Mouse (Mus musculus) hindbrain, postnatal 0 days (tissue): ENCODE measurements around the gene Ccdc151. TPM values are rescaled to one million over a fixed set of nuclear protein-coding genes. Genes with fewer than 3 reads are reported as not detected.

ENCODE experiments used
- ATAC-seq: fragments of 200-750 bp; cut with Nextera tagmentation; 2 replicates; pipeline ENCODE4 v1.8.0; 2017; ENCODE audit warnings: mild to moderate bottlenecking, moderate TSS enrichment, moderate library complexity
- DNase-seq: peaks from one replicate; pipeline ENCODE4 v3.0.0-alpha.2; 2015; ENCODE audit warnings: low spot score
- H3K27ac ChIP-seq: fragments of 300-500 bp; sonication (generic); 2 replicates; pipeline ENCODE4 v1.5.1; 2014; ENCODE audit warnings: mild to moderate bottlenecking
- H3K27me3 ChIP-seq: fragments of 300-500 bp; sonication (generic); 2 replicates; pipeline ENCODE4 v1.6.1; 2014; ENCODE audit warnings: low read length, mixed read lengths; ENCODE audit not compliant: insufficient read depth
- H3K36me3 ChIP-seq: fragments of 300-500 bp; sonication (generic); 2 replicates; pipeline ENCODE4 v1.6.1; 2014; ENCODE audit warnings: low read length, mixed read lengths; ENCODE audit not compliant: insufficient read depth
- H3K4me1 ChIP-seq: fragments of 300-500 bp; sonication (generic); 2 replicates; pipeline ENCODE4 v1.6.1; 2014; ENCODE audit warnings: antibody characterized with exemption, low read length, mixed read lengths; ENCODE audit not compliant: insufficient read depth
- H3K4me2 ChIP-seq: fragments of 300-500 bp; sonication (generic); 2 replicates; pipeline ENCODE4 v1.6.1; 2014; ENCODE audit warnings: low read depth, mild to moderate bottlenecking, low read length, moderate library complexity, mixed read lengths
- H3K4me3 ChIP-seq: fragments of 300-500 bp; sonication (generic); 2 replicates; pipeline ENCODE4 v1.5.1; 2014; ENCODE audit warnings: low read length
- H3K9ac ChIP-seq: fragments of 300-500 bp; sonication (generic); replicated peaks from 2 replicates; pipeline ENCODE4 v1.6.1; 2014; ENCODE audit warnings: mild to moderate bottlenecking, low read length, moderate library complexity, mixed read lengths
- H3K9me3 ChIP-seq: fragments of 300-500 bp; sonication (generic); 2 replicates; pipeline ENCODE4 v1.6.1; 2016; ENCODE audit warnings: low read length, mixed read lengths
- CTCF ChIP-seq: IDR thresholded peaks from 2 replicates; pipeline ENCODE4 v1.5.1; 2016; ENCODE audit warnings: antibody characterized with exemption, control low read depth, low read depth
- WGBS: fragments of 180-500 bp; shearing (Covaris S2); extraction: QIAGEN DNeasy Blood & Tissue Kit; methylation state at CpG from one replicate; pipeline ENCODE4 v1.1.7; 2014; 5-methylcytosine and 5-hydroxymethylcytosine counted together
- polyA plus RNA-seq: library from polyadenylated mRNA; unstranded; fragments of >200 nt; fragmentation: Nextera tagmentation; extraction: Ambion mirVana; gene quantifications from 2 replicates; pipeline ENCODE4 v1.2.1, GENCODE M21; 2015
- total RNA-seq: library from RNA; depleted of rRNA; stranded (reverse); fragments of >200 nt; gene quantifications from 2 replicates; pipeline ENCODE4 v1.2.3, GENCODE M21; 2014; rRNA removed

Ccdc151 gene
- total RNA-seq (3.3 and 6.0 TPM in 2 replicates), polyA plus RNA-seq (4.2 and 4.6 TPM in 2 replicates)

- Histone ChIP-seq H3K27me3 (no peaks in the 10 kb centered on the region), H3K36me3 (peaks cover 26% of the 10 kb centered on the region), H3K4me1 (peaks cover 11% of the 10 kb centered on the region), H3K9ac (peak within 1 kb of the TSS; percentile 79), H3K4me2 (peak within 1 kb of the TSS; percentile 89), H3K4me3 (peak within 1 kb of the TSS; percentile 71), H3K27ac (peak within 1 kb of the TSS; percentile 83), H3K9me3 (no peaks in the 10 kb centered on the region)
- DNase-seq (peak; percentile 100), ATAC-seq (peak; percentile 99)
- no peak; the same call in 1 of the 2 replicates for TF ChIP-seq CTCF
- WGBS, result 5% methylated on average over 57 of the region's 57 CpGs
Measured at GRCm38 (mm10) chr9:22002194-22003162, at the start of gene Ccdc151, which contains the start of gene Prkcsh. Gene Ccdc151 (minus strand): TSS chr9:22002634. Gene Prkcsh (plus strand): TSS chr9:22002806.

- ATAC-seq, result peak; percentile 73
- H3K4me2 ChIP-seq, result peak within 1 kb of the TSS; percentile 72
- peak within 1 kb of the TSS; percentile 96 for H3K27ac ChIP-seq
- peak; percentile 94 for DNase-seq
- H3K36me3 ChIP-seq, result no peaks in the 10 kb centered on the region; the same call in 1 of the 2 replicates
- no peak; the same call in 1 of the 2 replicates for TF ChIP-seq CTCF
- H3K4me1 ChIP-seq, result peaks cover 23% of the 10 kb centered on the region; the same call in 1 of the 2 replicates
- H3K27me3 ChIP-seq, result no peaks in the 10 kb centered on the region
- under 1% methylated on average over 21 of the region's 28 CpGs for WGBS
- peak within 1 kb of the TSS; percentile 86 for H3K9ac ChIP-seq
- no peaks in the 10 kb centered on the region for H3K9me3 ChIP-seq
- H3K4me3 ChIP-seq, result peak within 1 kb of the TSS; percentile 92
Measured at GRCm38 (mm10) chr9:22051958-22052254, 49.5 kb upstream of the Ccdc151 start, which contains the start of gene Elavl3. Gene Elavl3 (minus strand): TSS chr9:22052023.

DNA sequence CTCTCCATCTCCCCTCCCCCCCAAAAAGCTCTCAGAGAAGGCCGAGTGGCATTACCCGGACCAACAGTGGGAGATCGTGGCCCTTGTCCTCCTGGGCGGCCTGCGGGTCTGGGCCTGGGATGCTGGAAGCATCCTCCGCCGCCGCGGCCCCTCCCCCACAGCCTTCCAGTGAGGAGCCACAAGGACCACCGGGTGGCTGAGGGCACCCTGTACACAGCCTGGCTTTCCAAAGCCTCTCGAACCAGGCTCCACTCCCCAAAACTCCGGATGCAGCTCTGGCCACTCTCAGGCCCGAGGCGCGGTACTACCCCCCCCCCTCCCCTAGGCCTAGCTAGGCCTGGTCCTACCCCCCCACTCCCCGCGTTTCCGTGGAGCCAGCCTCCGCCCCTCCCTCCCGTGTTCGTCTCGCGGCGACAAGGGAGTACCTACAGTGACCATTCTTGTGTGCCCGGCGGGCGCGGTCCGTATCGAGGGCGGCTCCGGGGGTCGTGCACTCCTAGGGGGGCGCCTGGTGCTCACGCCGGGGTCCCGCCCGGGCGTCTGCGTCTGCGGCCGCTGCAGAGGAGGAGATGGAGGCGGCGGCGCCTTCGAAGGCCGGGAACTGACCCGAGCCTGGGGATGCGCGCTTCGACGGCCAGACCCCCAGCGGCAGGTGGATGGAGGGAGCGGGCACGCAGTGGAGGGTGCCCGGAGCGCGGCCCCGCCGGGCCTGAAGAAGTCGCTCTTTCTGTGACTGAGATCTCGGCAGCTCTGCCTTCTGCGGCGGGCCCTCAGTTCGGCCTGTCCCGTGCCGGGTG, 48.9 kb upstream of the Ccdc151 start:
- DNase-seq, result peak; percentile 58
- Histone ChIP-seq H3K27me3 (no peaks in the 10 kb centered on the region), H3K4me1 (peaks cover 23% of the 10 kb centered on the region; the same call in 1 of the 2 replicates), H3K9me3 (no peaks in the 10 kb centered on the region), H3K27ac (peak overlapping the region; percentile 96), H3K9ac (peak overlapping the region; percentile 86), H3K36me3 (no peaks in the 10 kb centered on the region), H3K4me3 (peak overlapping the region; percentile 92), H3K4me2 (peak overlapping the region; percentile 72)
- TF ChIP-seq CTCF, result no peak
- under 1% methylated on average over 53 of the region's 67 CpGs for WGBS
- peak; percentile 33 for ATAC-seq

DNA sequence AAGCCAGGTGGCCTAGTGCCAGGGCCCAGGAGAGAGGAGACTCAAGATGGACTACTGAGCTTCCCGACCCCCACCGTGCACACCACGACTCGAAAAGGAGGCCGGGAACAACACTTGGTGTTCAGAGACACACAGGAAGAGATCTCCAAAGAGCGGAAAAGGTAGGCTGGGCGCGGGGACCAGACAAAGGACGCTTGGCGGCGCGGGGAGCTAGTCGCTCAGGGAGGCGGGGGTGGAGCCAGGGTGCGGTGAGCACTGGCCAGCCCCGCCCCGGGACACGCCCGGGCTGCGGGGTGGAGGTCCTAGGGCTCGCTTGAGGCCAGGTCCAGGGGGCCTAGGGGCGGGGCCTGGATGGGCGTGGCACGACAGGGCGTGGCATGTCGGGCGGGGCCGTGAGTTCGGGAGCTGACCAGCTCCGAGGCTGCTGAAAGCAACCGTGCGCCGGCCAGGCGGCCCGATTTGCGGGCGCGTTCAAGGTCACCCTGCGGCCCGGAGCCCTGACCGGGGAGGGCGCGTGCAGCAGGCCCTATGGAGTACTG, 48.0 kb upstream of the Ccdc151 start:
- Histone ChIP-seq H3K36me3 (no peaks in the 10 kb centered on the region), H3K4me1 (peaks cover 23% of the 10 kb centered on the region; the same call in 1 of the 2 replicates), H3K27me3 (no peaks in the 10 kb centered on the region), H3K9ac (peak overlapping the region; percentile 86), H3K4me2 (peak overlapping the region; percentile 72), H3K4me3 (peak overlapping the region; percentile 92), H3K27ac (peak overlapping the region; percentile 96), H3K9me3 (no peaks in the 10 kb centered on the region)
- DNase-seq (peak; percentile 73), ATAC-seq (peak; percentile 11; the same call in 1 of the 2 replicates)
- no peak for TF ChIP-seq CTCF
- under 1% methylated on average over 27 of the region's 43 CpGs for WGBS

DNA sequence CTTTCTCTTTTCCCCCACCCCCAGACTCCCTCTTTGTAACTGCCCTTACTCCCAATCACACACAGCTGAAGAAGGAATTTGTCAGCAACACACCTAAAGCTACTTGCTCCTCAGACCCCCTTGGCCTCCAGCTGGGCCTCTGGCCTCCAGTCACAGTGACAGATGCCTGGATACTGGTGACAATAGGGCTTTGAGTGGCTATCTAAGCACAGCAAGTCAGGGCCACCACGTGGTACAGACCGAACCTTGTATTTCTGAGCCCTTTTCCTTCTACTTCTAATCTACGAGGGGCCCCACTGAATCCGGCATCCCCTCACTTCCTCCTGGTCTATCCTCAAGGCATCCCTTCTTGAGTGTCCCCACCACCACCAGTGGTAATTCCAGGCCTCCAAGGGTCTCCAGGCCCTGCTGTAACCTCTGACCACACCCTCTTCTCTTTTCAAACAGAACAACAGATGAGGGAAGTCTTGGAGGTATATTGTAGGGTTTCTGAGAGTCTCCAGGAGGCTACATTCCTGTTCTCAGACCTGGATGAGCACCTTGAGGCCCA, 47.4 kb upstream of the Ccdc151 start:
- H3K4me2 ChIP-seq, result peak overlapping the region; percentile 72
- DNase-seq, result peak; percentile 58
- peaks cover 23% of the 10 kb centered on the region; the same call in 1 of the 2 replicates for H3K4me1 ChIP-seq
- H3K27ac ChIP-seq, result peak overlapping the region; percentile 96
- ATAC-seq, result peak; percentile 7; the same call in 1 of the 2 replicates
- H3K27me3 ChIP-seq, result no peaks in the 10 kb centered on the region
- H3K9me3 ChIP-seq, result no peaks in the 10 kb centered on the region
- H3K36me3 ChIP-seq, result no peaks in the 10 kb centered on the region
- peak overlapping the region; percentile 92 for H3K4me3 ChIP-seq
- peak overlapping the region; percentile 86 for H3K9ac ChIP-seq
- TF ChIP-seq CTCF, result no peak
- WGBS, result 11% methylated on average over 4 of the region's 4 CpGs

DNA sequence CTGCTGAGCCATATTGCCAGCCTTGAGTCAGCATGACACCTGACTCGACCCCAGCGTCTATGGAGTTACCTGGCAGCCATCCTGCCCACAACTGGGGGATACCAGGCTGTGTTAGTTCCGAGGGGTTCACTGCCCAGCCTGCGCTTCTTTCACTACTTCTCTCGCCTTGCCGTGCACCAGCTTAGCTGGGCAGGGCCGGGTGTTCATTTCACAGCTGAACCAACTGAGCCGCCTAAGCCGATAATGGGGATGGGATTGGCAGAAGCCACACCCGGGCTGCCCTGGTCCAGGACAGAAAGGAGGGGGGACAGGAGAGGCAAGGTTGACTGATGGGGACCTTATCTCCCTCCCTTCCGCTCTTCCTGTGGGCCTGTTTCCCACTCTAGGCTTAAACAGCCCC, 46.9 kb upstream of the Ccdc151 start:
- DNase-seq (peak; percentile 53), ATAC-seq (0 out of 2 replicates have a peak, but pooled peaks have one; percentile 3)
- H3K27ac ChIP-seq, result peak overlapping the region; percentile 96
- H3K4me3 ChIP-seq, result peak overlapping the region; percentile 92
- H3K4me1 ChIP-seq, result peaks cover 18% of the 10 kb centered on the region; the same call in 1 of the 2 replicates
- peak overlapping the region; percentile 72 for H3K4me2 ChIP-seq
- TF ChIP-seq CTCF, result no peak
- H3K9me3 ChIP-seq, result no peaks in the 10 kb centered on the region
- no peaks in the 10 kb centered on the region for H3K27me3 ChIP-seq
- 37% methylated on average over 11 of the region's 11 CpGs for WGBS
- H3K36me3 ChIP-seq, result no peaks in the 10 kb centered on the region
- H3K9ac ChIP-seq, result peak overlapping the region; percentile 86
